Mouse (Mus musculus): ENCODE data around the gene Syne2. TPM values are rescaled to one million over a fixed set of nuclear protein-coding genes. Genes with fewer than 3 reads are reported as not detected.

Syne2 gene
- total RNA-seq, 2 experiments from 2014 or later = 2.7 to 5.9 TPM

DNA sequence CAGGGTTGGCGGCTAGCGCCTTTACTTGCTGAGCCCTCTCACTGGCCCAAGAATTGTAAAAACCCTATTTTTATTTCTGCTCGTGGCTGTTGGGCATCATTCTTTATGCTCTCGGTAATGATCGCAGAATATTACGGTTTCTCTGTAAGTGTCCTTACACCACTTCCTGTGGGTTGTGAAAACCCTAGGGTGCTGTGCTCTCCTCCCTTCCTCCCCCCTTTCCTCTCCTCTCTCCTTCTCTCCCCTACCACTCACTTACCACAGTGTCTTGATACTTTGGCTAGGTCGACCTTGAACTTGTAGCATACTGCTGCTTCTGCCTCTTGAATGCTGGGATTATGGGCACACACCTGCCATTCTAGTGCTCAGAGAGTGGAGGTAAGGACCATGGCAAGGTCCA is 7.5 kb downstream of the Syne2 start:
- no peak for ATAC-seq (replicated peaks; ENCODE audit: low FRiP score, low TSS enrichment, poor library complexity, severe bottlenecking)

- no peak for ATAC-seq (replicated peaks; ENCODE audit: low FRiP score, low TSS enrichment, poor library complexity, severe bottlenecking)
Observed at GRCm38 (mm10) chr12:75826699-75827353, 8.9 kb downstream of the Syne2 start.

DNA sequence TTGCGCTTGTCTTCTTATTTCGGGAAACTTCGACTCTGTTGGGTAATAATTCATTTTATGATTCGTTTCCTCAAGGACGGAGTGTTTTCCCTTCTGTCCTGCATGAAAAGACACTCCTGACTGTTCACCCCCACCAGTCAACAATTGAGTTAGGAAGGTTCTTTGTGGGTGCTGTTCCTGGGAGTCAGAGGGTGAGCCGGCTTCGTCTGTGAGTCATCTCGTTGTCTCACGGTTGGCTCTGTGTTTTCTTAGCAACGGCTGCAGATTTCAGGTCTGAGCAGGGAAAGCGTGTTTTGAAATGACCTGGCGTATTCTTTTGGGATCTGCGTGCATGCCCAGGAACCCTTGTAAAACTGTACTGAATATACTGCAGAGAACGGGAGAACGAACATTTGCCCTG is 9.8 kb downstream of the Syne2 start:
- ATAC-seq (replicated peaks; ENCODE audit: low FRiP score, low TSS enrichment, poor library complexity, severe bottlenecking) = no peak

DNA sequence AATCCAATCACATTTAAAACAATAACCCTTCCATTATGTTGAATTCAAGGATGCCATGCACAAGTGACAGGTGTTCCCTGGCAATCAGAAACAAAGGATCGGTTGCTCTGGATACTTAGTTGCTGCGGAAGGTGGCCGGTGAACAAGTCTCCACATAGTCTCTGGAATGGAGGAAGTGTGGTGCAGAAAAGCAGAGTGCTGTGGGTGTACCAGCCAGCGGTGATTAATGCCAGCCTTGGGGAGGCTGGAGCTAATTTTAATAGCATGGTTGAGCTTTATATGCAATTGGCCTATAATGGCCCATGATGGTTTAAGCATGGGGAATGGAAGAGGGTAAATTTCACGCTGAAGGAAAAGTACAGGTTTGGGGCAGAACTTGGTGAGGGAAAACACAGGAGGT is 11.7 kb downstream of the Syne2 start:
- no peak for ATAC-seq (replicated peaks; ENCODE audit: low FRiP score, low TSS enrichment, poor library complexity, severe bottlenecking)

- ATAC-seq (replicated peaks; ENCODE audit: low FRiP score, low TSS enrichment, poor library complexity, severe bottlenecking) = no peak
Observed at GRCm38 (mm10) chr12:75833149-75833959, 15.4 kb downstream of the Syne2 start.

- no peak for ATAC-seq (replicated peaks; ENCODE audit: low FRiP score, low TSS enrichment, poor library complexity, severe bottlenecking)
Observed at GRCm38 (mm10) chr12:75833960-75834729, 16.2 kb downstream of the Syne2 start.

- ATAC-seq (replicated peaks; ENCODE audit: low FRiP score, low TSS enrichment, poor library complexity, severe bottlenecking) = no peak
Observed at GRCm38 (mm10) chr12:75836524-75836962, 18.6 kb downstream of the Syne2 start.

DNA sequence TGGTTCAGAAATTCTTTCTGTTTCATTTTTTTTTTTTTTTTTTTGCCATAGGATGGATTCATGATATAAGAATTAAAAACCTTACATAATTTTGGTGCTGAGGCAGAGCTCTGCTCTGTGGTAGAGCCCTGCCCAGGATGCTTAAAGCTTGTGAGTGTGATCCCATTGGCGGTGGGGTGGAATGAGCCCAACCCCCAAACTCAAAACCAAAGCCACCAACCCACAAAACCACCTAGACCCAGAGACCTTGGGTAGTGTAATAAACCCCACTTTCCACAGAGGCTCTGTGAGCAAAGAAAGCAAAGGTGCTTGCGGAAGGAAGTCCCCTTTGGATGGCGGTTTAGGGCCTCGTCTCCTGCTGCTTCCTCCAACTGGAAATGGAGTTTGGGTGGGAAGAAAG is 19.5 kb downstream of the Syne2 start:
- no peak for ATAC-seq (replicated peaks; ENCODE audit: low FRiP score, low TSS enrichment, poor library complexity, severe bottlenecking)

- ATAC-seq (replicated peaks; ENCODE audit: low FRiP score, low TSS enrichment, poor library complexity, severe bottlenecking) = no peak
Observed at GRCm38 (mm10) chr12:75839083-75839736, 21.3 kb downstream of the Syne2 start.

- ATAC-seq (replicated peaks; ENCODE audit: low FRiP score, low TSS enrichment, poor library complexity, severe bottlenecking) = no peak
Observed at GRCm38 (mm10) chr12:75841183-75841582, 23.2 kb downstream of the Syne2 start.

- no peak for ATAC-seq (replicated peaks; ENCODE audit: low FRiP score, low TSS enrichment, poor library complexity, severe bottlenecking)
Observed at GRCm38 (mm10) chr12:75844311-75844710, 26.4 kb downstream of the Syne2 start.

DNA sequence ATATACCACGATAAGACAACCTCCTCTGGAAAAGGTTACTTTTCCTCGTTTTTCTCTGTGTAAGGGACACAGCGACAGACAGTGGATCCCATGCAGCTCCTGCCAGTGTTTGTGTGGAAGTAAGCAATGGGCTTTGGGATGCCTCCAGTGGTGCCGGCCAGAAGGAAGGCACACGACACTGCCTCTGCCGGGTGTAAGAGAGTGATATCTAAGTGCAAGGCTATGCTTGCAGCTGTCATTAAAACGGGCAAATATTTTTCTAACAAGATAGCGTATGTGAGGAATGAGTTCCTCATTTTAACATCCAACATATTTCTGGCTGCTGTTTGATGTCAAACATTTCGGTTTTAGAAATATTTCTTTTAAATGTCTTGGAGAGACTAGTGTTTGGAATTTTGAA is 27.1 kb downstream of the Syne2 start:
- no peak for ATAC-seq (replicated peaks; ENCODE audit: low FRiP score, low TSS enrichment, poor library complexity, severe bottlenecking)

DNA sequence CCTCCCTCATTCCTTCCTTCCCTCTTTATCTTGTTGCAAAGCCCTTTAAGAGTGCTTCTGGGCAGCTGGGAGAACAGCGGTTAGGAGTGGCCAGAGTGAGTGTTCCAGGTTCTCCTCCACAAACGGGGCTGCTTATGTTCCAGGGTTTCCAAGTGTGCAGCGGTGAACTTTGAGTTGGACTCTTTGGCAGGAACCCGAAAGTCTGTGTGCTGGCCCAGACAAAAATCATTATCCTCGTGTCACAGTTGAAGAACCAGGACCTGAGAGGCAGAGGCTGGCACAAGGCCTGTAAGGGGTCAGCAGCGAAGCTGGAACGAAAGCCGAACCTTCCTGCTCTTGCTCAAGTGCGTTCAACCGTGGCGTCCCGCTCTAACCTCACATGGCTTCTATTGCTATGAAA is 28.6 kb downstream of the Syne2 start:
- no peak for ATAC-seq (replicated peaks; ENCODE audit: low FRiP score, low TSS enrichment, poor library complexity, severe bottlenecking)

- ATAC-seq (replicated peaks; ENCODE audit: low FRiP score, low TSS enrichment, poor library complexity, severe bottlenecking) = no peak
Observed at GRCm38 (mm10) chr12:75850205-75850604, 32.3 kb downstream of the Syne2 start.

DNA sequence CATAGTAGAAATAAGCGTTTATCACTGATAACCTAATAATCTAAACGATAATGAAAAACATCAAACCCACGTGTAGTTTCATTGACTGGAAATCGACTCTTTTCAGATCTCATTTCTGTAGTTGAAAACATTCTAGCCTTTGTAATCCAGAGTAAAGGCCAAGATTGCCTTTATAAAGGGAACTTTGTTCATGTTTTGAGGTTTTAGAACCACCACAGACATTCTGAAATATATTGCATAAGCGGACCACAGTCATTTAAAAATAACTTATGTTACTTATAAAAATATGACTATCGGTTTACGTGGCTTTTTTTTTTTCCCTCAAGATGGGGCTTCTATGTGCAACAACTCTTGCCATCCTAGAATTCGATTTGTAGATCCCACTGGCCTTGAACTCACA is 33.5 kb downstream of the Syne2 start:
- no peak for ATAC-seq (replicated peaks; ENCODE audit: low FRiP score, low TSS enrichment, poor library complexity, severe bottlenecking)

DNA sequence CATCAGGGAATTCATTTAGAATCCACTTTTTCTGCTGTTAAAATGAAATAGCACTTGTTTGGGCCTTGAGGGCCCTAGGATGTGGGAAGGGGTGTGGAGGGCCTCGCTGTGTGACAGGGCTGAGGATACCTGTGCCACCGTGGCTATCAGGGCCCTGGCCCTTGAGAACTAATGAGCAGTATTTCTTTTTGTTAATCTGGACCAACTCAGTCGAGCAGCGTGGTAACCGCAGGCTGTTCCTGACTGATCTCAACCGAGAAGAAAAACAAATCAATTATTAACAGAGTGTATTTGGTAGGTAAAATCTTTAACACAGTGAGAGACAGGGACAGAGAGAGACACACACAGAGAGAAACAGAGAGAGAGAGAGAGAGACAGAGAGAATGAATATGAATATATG is 34.5 kb downstream of the Syne2 start:
- no peak for ATAC-seq (replicated peaks; ENCODE audit: low FRiP score, low TSS enrichment, poor library complexity, severe bottlenecking)

DNA sequence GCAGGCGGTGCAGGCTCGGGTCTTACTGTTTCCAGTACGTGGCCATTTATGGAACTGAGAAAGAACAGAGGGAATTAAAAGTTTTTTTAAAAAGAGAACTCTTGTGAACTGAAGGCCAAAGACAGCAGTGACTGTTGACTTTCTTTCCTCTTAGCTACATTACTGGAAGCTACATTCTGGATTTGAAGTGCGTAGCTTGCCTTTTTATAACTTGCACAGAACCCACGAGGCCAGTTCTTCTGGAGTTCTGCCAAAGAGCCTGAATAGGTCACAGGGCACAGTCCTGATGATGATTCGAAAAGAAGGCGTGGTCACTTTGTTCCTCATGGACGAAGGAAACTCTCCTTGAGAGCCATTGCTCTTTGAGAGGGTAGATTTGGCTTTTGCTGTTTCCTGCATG is 35.6 kb downstream of the Syne2 start:
- ATAC-seq (replicated peaks; ENCODE audit: low FRiP score, low TSS enrichment, poor library complexity, severe bottlenecking) = no peak

DNA sequence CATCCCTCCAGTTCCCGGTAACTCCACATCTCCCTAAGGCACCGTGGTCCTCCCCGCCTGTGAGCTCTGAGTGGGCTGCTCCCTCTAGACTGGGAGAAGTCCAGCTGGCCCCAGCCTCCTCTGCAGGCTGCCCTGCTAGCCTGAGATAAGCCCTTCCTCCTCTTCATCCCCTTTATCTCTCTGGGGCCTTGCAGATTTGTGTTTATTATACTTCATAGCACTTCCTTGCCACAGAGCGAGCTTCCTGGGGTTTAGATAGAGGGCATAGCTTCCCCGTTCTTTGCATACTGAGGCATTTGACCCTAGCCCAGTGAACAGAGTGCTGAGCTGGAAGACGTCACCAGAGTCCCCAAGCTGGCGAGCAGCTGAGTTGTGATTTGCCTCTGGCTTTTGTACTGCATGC is 37.1 kb downstream of the Syne2 start:
- peak; percentile 96 for ATAC-seq (replicated peaks; ENCODE audit: low FRiP score, low TSS enrichment, poor library complexity, severe bottlenecking)

DNA sequence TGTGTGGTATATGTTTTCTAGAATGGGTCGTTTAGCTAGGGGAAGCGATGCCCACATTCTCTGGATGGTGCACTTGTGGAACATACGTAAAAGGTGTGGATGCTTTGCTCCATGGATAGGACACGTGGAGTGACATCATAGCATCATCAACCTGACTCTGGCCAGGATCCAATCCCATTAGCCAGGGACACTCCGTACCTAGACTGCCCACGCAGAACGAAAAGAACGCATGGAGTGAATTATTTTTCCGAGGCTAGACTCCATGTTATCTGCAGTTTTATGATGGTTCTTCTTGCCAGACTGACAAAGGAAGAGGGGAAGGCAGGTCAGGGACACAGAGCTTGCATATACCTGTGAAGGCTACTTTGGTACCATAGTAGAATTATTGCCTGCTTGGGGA is 37.7 kb downstream of the Syne2 start:
- no peak for ATAC-seq (replicated peaks; ENCODE audit: low FRiP score, low TSS enrichment, poor library complexity, severe bottlenecking)
